Mouse (Mus musculus): ENCODE measurements around the gene Atg13.

DNA sequence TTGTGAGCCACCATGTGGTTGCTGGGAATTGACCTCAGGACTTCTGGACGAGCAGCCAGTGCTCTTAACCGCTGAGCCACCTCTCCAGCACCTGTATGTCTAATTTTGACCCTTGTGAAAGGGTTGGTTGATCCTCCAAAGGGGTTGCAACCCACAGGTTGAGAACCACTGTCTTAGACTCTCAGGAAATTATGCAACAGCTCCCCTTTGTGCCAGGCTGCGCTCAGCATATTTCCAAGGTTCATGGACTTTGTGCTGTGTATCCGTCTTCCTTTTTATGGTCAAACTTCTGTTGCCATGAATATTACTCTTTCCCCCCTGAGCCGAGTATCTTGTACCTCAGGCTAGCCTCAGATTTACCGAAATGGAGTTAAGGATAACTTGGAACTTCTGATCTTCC lies 49.4 kb downstream of the Atg13 start:
- TF ChIP-seq POLR2A (IDR thresholded peaks at IDR 0.05; ENCODE audit: extremely low read depth, insufficient read depth, low read length) (no peak), CTCF (IDR thresholded peaks at IDR 0.05; ENCODE audit: low read depth, low read length) (no peak; the same call in 1 of the 2 replicates)

Data from liver, adult 2 months (tissue).